Mouse (Mus musculus) hematopoietic stem cell, adult 5-6 weeks (primary cell): ENCODE data around the gene Pdcd1lg2. TPM values are rescaled to one million over a fixed set of nuclear protein-coding genes. Genes with fewer than 3 reads are reported as not detected.

ENCODE experiments used
- ATAC-seq, 2 experiments: fragments of 125-278 bp in 1 of 2; replicated peaks in 1 of 2; 2 replicates each; pipeline ENCODE4 v1.8.0; 2016 to 2017; ENCODE audit warnings: inconsistent platforms in 2 of 2, mild to moderate bottlenecking in 2 of 2, moderate number of reproducible peaks in 2 of 2, low read depth in 1 of 2, moderate TSS enrichment in 1 of 2; ENCODE audit not compliant: low FRiP score in 2 of 2, poor library complexity in 2 of 2, severe bottlenecking in 2 of 2, insufficient read depth in 1 of 2, low TSS enrichment in 1 of 2
- total RNA-seq: library from RNA; stranded (forward); fragments of 172-1452, 232-1000 nt; gene quantifications from 2 replicates; pipeline ENCODE4 v1.2.3, GENCODE M21; 2017

Gene Pdcd1lg2
- total RNA-seq, 1 experiment from 2014 or later: 5.7 TPM

DNA sequence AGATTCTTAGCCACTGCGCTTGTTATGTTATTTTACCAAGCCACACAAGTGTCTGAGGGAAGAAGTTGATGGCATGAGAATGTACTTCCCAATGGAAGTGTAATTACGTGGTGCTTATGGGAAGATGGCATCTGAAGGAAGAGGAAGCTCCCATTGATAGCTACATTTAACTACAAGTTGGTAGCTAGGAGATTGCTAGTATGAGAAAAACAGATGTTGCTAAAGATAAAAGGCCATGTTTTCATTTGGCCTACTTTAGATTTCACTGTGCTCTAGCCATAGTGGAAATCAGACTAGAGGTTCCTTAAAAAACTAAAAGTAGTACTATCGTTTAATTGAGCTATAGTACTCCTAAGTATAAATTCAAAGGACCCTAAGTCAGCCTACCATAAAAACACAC, 28.5 kb downstream of the Pdcd1lg2 start:
- no peak for ATAC-seq

DNA sequence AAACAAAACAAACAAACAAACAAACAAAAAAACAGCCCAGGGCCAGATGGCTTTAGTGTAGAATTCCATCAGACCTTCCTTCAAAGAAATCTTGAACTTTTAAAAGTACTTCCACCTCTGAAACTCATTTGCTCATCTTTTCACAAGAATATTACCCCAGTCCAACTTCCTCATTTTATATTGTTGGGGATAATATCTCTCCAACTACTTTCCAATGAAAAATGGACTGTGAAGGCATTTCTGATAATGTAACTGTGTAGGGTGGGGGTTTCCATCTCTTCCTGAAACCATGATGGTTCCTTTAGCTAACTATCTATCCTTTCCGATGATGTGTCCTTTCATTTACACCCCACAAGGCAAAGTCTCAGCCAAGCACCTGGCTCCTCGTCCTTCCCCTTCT, 31.8 kb downstream of the Pdcd1lg2 start:
- ATAC-seq: no peak

DNA sequence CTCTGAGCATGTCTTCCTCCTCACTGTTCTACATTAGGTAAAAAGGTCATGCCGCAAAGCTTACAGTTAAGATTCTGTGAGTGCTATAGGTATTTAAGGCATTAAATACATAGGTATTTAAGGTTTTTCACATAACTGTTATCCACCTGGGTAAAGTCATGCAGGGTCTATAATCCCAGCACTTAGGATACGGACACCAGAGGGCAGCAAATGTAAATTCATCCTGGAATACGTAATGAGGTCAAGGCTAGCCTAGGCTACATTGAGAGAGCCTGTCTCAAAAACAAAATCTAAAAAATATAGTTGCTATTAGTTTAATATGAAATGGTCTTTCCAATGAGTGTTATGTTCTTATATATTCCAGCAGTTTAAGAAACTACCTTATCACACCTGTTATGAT, 33.6 kb downstream of the Pdcd1lg2 start:
- no peak for ATAC-seq

DNA sequence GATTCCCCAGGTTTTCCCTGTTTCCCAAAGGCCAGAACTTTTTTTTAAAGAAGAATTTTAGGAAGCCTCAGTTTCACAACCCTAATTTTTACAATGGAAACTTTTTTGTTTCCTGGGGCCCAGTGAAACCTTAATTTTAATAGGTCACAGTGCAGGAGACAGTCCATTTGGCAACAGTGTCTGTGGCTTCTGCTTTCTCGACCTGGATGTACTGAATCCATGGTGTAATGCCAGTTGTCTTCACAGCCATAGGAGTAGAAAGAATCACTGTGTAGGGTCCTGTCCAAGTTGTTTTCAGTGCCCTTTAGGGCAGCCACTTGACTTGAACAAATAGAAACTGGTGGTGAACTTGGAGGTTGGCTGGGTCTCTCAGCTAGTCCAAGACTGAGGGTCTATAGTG, 37.7 kb downstream of the Pdcd1lg2 start:
- no peak; a peak in 1 of 4 replicates for ATAC-seq

DNA sequence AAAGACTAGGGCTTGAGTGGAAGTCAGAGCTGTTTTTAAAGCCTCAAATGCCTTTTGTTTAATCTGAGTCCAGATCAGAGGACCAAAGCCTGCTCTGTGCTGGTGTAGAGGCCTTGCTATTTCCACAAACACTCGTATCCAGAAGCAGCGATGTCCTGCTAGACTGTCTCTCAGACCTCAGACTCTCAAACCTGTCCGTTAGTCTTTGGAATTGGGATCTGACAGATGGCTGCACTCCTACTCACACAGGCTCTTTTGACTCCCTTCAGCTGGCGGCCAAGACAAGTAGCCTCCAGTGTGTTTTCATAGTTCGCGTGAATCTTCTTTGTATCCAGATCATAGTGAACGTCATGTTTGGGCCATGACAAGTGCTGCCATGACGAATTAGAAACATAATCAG, 39.7 kb downstream of the Pdcd1lg2 start:
- ATAC-seq: no peak

DNA sequence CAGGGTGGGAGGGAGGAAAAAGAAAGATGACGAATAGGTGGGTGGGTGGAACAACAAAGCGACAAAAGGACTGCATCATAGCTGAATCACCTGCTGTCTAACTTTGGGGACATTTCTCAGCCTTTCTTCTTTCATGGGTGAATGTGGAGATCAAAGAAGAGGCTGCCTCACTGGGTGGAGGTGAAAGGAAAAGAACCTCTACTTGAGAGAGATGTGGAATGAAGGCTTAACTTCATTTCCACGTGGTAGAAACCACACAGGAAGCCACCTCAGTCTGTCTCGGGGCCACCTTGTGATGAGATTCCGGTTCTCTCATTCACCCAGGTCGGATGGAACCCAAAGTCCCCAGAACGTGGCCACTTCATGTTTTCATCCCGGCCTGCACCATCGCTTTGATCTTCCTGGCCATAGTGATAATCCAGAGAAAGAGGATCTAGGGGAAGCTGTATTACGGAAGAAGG, 43.5 kb downstream of the Pdcd1lg2 start:
- peak; percentile 93 to 95 for ATAC-seq

DNA sequence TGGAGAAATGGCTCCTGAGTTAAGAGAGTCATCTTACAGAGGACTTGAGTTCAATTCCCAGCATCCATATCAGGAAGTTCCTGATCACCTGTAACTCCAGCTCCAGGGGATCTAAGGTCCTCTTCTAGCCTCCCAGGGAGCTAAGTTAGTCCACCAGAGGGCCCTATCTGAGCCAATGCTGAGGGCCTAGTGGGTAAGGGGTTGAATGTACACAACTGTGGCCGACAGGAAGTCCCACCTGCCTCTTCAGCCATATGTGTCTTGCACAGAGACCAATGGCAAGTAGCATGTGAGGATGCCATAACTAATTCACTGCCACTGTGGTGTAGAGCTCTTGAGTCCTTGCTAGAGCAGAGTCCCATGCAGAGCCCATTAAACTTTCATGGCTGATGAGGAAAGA, 44.4 kb downstream of the Pdcd1lg2 start:
- ATAC-seq: no peak

DNA sequence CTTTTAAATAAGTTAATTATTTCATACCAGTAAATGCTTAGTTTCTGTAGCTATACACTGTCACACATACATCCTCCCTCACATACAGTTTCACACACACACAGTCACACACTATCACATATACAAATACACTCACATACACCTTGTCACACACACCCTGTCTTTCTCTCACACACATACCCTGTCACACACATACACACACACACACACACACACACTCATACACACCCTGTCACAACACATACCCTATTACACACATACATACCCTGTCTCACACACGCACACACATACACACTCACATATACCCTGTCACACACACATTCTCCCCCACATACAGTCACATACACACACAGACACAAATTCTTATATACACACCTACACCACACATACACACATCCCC, 47.3 kb downstream of the Pdcd1lg2 start:
- ATAC-seq: no peak

DNA sequence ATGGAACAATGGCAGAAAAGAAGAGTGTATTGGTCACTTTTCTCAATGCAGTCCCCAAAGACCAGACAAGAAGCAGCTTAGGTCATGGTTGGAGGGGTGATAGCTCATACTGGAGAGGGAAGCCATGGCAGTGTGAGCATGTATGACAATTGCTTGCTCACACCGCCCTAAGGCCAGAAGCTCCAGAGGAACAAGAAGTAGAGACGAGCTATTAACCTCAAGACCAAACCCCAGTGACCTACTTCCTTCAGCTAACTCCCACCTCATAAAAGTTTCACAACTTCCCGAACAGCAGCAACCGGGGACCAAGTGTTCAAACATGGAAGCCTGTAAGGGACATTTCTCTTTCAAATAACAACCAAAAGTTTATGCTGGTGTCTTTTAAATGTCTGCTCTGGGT, 51.7 kb downstream of the Pdcd1lg2 start:
- peak; percentile 60 to 82; a peak in 3 of 4 replicates for ATAC-seq

DNA sequence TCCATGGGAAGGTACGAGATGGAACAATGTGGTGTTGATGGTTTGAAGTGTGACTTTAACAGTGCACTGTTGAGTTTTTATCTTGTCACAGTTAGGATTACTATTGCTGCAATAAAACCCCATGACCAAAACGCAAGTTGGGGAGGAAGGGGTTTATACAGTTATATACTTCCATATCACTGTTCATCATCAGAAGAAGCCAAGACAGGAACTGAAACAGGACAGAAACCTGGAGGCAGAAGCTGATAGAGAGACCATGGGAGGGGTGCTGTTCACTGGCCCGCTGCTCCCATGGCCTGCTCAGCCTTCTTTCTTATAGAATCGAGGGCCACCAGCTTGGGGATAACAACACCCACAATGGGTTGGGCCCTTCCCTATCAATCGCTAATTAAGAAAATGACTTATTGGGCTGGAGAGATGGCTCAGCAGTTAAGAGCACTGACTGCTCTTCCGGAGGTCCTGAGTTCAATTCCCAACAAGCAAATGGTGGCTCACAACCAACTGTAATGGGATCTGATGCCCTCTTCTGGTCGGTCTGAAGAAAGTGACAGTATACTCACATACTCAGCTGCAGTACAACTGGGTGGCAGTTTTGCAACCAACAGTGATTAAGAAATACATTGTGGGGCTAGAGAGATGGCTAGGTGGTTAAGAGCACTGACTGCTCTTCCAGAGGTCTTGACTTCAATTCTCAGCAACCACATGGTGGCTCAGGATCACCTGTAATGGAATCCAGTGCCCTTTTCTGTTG, 53.1 kb downstream of the Pdcd1lg2 start:
- ATAC-seq: no peak

DNA sequence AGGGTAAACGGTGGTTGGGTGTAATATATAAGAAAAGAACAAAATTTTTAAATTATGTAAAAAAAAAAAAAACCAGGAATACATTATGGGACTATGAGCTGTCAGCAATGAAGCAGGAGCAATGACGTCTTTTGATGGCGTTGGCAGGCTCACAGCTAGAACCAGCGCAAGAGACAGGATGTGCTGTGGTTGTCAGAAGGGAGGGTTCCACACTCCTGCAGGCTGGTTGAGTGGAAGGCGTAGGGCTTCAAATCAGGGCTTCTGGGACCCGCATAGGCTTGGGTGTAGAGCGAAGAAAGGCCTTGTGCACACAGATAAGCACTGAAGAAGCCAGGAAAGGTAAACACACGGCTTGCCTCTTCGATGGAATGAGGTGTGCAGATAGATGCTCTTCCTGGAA, 56.1 kb downstream of the Pdcd1lg2 start:
- no peak for ATAC-seq

DNA sequence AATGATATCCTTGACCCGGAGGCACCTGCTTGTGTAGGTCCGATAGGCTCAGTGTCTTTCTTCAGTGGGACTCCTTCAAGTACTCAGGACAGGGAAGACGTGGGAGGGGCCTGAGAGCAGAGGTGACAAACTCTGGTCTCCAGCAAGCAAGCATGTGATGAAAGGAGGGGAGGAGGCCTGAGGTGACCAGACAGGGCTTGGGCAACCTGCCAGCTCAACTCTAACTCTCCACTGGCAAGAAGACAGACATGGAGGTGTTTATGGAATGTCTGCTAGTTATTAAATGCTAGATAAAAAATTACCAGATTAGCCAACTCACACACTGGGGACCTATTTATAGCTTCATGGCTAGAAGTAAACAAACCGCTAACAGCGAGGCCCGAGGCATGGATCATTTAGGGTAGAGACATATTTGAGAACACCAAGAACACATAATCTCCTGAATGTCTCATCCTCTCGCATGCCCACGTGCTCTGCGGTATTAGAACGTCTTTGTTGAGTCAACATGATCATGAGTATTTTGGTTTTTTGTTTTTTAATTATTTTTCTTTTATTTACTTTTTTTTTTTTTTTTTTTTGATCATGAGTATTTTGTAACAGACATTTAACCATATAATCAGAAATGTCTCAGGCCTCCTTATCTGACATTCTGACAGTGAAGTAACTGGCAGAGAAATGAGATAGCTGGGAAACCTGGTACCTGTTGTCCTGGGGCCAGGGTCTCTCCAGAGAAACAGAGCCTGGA, 58.4 kb downstream of the Pdcd1lg2 start:
- no peak for ATAC-seq

DNA sequence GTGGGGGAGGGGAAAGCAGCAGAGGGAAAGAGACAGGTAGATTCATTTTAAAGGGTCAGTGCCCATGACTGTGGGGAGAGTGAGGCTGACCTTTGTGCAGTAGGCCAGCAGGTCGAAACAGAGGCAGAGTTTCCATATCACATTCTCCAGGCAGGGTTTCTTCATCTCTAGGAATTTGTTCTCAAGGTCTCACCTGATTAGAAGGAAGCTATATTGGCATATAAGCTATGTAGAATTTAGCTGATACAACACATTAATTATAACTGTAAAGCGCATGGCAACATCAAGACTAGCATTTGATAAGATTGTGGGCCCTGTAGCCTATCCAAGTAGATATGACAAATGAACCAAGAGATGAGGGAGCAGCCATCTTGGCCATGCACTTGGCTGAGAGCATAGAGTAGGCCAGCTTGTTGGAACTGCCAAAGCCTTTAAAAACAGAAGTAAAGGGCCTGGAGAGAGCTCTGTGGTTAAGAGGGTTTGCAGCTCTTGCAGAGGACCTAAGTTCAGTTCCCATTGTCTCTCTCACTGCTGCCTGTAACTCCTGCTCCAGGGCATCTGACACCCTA, 59.1 kb downstream of the Pdcd1lg2 start:
- peak in 1 of 2 experiments; percentile 45; a peak in 1 of 4 replicates for ATAC-seq

DNA sequence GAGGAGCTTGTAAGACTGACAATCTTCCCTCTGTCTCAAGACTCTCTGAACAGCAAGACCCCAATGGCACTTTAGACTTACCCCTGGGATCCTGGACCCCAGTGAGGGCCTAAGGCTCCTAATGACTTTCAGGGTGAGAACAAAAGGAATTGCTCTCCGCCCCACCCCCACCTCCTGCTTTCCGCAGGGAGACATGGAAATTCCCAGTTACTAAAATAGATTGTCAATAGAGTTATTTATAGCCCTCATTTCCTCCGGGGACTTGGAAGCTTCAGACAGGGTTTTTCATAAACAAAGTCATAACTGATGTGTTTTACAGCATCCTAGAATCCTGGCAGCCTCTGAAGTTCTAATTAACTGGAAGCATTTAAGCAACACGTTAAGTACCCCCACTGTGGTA, 59.9 kb downstream of the Pdcd1lg2 start:
- ATAC-seq: no peak

DNA sequence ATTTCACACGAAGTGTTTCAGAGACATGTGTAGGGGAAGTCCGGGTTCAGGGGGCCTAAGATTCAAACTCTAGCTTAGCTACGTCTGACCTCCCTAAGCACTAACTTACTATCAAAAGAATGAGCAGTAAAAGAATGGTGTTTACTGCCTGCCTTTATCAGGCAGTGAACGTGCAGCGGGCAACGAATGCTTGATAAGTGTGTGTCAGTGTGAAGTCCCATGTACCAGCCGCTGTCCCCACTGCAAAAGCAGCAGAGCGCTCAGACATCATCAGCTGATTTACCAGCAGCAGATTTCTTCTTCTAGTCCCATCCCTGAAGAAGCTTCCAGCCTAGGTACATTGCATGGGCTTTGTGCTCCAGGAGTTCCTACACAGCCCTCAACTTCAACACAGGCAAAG, 61.7 kb downstream of the Pdcd1lg2 start:
- no peak for ATAC-seq

DNA sequence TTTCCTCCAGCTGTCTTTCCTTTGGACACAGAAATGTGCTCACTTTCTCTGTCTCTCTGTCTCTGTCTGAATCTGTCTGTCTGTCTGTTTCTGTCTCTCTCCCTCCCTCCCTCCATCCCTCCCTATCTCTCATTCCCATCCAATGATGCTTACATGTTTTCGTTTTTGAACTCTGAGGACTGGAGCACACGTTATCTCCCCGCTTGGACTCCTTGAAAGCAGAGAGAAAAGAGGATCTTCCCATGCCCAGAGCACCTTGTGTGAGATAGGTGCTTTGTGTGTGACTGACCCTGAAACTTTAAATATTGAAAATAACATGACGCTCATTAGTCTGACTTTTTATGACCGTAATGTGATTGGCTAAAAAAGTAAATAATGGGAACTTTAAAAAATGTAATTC, 62.2 kb downstream of the Pdcd1lg2 start:
- ATAC-seq: no peak

DNA sequence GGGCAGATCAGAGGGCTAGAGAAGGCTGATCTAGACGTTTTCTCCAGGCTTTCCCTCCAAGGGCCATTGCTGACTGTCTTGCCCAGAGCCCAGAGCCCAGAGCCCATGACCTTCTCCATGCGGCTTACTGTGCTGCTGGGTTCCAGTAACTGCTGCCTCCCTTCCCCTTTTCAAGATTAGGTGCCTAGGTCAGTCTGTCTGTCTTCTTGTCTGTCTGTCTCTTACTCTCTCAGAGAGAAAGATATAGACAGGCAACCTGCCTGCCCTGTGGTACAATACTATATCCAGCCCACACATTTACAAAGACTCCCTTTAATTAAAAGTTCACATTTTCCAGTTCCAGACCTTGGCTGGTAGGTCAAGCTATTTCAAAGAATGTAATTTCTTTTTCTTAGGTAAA, 64.1 kb downstream of the Pdcd1lg2 start:
- ATAC-seq: no peak

DNA sequence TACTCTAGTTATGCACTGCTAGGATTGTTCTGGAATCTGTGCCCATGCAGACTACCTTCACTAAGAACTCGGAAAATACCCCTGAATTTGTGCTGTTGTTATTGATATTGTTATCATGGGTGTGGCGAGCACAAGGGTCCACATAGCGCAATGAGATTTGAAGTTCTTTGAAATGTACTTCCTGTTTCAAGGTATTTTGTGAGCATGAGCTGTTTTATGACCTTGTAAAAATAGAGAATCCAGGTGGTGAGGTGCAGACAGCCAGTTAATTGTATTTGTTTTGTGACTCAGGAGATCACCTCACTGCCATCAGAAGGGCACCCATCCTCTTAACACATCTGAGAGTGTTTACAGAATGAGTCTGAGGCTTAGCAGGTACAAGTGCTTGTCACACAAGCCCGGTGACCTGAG, 64.5 kb downstream of the Pdcd1lg2 start:
- ATAC-seq: no peak
